Mouse (Mus musculus) heart, postnatal 0 days (tissue): Measurements from ENCODE around the gene 5430419D17Rik. TPM values are rescaled to one million over a fixed set of nuclear protein-coding genes. Genes with fewer than 3 reads are reported as not detected.

Experiments used
- ATAC-seq: fragments of 200-750 bp; cut with Nextera tagmentation; 2 replicates; pipeline ENCODE4 v1.8.0; 2017; ENCODE audit warnings: low read depth, moderate number of reproducible peaks, moderate library complexity; ENCODE audit not compliant: insufficient read depth
- DNase-seq: peaks from one replicate; pipeline ENCODE4 v3.0.0-alpha.2; 2016; ENCODE audit warnings: low spot score
- H3K27ac ChIP-seq: fragments of 300-500 bp; sonication (generic); 2 replicates; pipeline ENCODE4 v1.5.1; 2014; ENCODE audit warnings: low read depth, mild to moderate bottlenecking
- H3K27me3 ChIP-seq: fragments of 300-500 bp; sonication (generic); 2 replicates; pipeline ENCODE4 v1.6.1; 2014; ENCODE audit warnings: low read length, mixed read lengths; ENCODE audit not compliant: control insufficient read depth, insufficient read depth
- H3K36me3 ChIP-seq: fragments of 300-500 bp; sonication (generic); replicated peaks from 2 replicates; pipeline ENCODE4 v1.6.1; 2014; ENCODE audit warnings: low read length, mixed read lengths; ENCODE audit not compliant: control insufficient read depth, insufficient read depth
- H3K4me1 ChIP-seq: fragments of 300-500 bp; sonication (generic); 2 replicates; pipeline ENCODE4 v1.6.1; 2014; ENCODE audit warnings: antibody characterized with exemption; ENCODE audit not compliant: control insufficient read depth, insufficient read depth
- H3K4me2 ChIP-seq: fragments of 300-500 bp; sonication (generic); 2 replicates; pipeline ENCODE4 v1.6.1; 2014; ENCODE audit warnings: low read depth, mild to moderate bottlenecking, low read length, moderate library complexity
- H3K4me3 ChIP-seq: fragments of 300-500 bp; sonication (generic); 2 replicates; pipeline ENCODE4 v1.5.1; 2014; ENCODE audit warnings: low read depth, low read length
- H3K9ac ChIP-seq: fragments of 300-500 bp; sonication (generic); replicated peaks from 2 replicates; pipeline ENCODE4 v1.6.1; 2014; ENCODE audit warnings: low read depth, low read length, mixed read lengths
- H3K9me3 ChIP-seq: fragments of 300-500 bp; sonication (generic); replicated peaks from 2 replicates; pipeline ENCODE4 v1.6.1; 2016; ENCODE audit warnings: low read length; ENCODE audit not compliant: control insufficient read depth
- CTCF ChIP-seq: IDR thresholded peaks from 2 replicates; pipeline ENCODE4 v1.5.1; 2016; ENCODE audit warnings: antibody characterized with exemption, control low read depth, low read depth
- EP300 ChIP-seq: IDR thresholded peaks from 2 replicates; pipeline ENCODE4 v1.6.1; 2016; ENCODE audit warnings: antibody characterized with exemption, low read depth
- WGBS: fragments of 180-500 bp; shearing (Covaris S2); extraction: QIAGEN DNeasy Blood & Tissue Kit; methylation state at CpG from one replicate; pipeline ENCODE4 v1.1.7; 2014; 5-methylcytosine and 5-hydroxymethylcytosine counted together
- polyA plus RNA-seq: library from polyadenylated mRNA; unstranded; fragments of >200 nt; fragmentation: Nextera tagmentation; extraction: Ambion mirVana; gene quantifications from 2 replicates; pipeline ENCODE4 v1.2.1, GENCODE M21; 2015
- total RNA-seq: library from RNA; depleted of rRNA; stranded (reverse); fragments of >200 nt; gene quantifications from 2 replicates; pipeline ENCODE4 v1.2.3, GENCODE M21; 2014; ENCODE audit warnings: low replicate concordance; rRNA removed

Gene 5430419D17Rik
- 0.89 and 0.95 TPM in 2 replicates for total RNA-seq
- polyA plus RNA-seq, result 0.37 and 0.59 TPM in 2 replicates

- Histone ChIP-seq H3K4me2 (no peak within 1 kb of the TSS), H3K27me3 (no peaks in the 10 kb centered on the region), H3K4me3 (no peak within 1 kb of the TSS), H3K9ac (no peak within 1 kb of the TSS), H3K36me3 (no peaks in the 10 kb centered on the region), H3K9me3 (no peaks in the 10 kb centered on the region), H3K4me1 (no peaks in the 10 kb centered on the region), H3K27ac (no peak within 1 kb of the TSS)
- no peak for DNase-seq
- no peak for TF ChIP-seq CTCF
- no peak for TF ChIP-seq EP300
- WGBS, result 81% methylated on average over 9 of the region's 9 CpGs
- ATAC-seq, result no peak
Observed at GRCm38 (mm10) chr7:131174121-131174520, at the start of gene 5430419D17Rik. 5430419D17Rik (plus strand) TSS chr7:131174402.

DNA sequence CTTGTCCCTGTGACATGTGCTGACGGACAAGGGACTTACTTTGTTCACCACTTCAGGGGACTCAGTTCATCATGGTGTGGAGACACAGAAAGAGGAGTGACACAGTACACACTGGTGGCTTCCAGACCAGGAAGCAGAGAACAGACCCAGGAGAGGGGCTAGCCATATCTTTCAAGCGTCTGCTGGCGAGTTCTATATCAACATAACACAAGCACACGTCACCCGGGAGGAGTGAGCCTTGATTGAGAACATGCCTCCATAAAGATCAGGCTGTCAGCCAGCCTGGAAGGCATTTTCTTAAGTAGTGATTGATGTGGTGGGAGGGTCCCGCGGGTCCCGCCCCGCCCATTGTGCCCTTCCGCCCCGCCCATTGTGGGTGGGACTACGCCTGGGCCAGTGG, 44.2 kb upstream of the 5430419D17Rik start:
- Histone ChIP-seq H3K9me3 (no peaks in the 10 kb centered on the region), H3K27me3 (0 out of 2 replicates have a peak, but pooled peaks cover 2% of the 10 kb centered on the region), H3K9ac (no peak overlapping the region), H3K36me3 (no peaks in the 10 kb centered on the region), H3K4me2 (no peak overlapping the region), H3K4me1 (no peaks in the 10 kb centered on the region), H3K4me3 (no peak overlapping the region), H3K27ac (no peak overlapping the region)
- DNase-seq, result no peak
- TF ChIP-seq EP300 (no peak), CTCF (no peak)
- ATAC-seq, result peak; percentile 39; the same call in 1 of the 2 replicates
- WGBS, result 49% methylated on average over 12 of the region's 12 CpGs

DNA sequence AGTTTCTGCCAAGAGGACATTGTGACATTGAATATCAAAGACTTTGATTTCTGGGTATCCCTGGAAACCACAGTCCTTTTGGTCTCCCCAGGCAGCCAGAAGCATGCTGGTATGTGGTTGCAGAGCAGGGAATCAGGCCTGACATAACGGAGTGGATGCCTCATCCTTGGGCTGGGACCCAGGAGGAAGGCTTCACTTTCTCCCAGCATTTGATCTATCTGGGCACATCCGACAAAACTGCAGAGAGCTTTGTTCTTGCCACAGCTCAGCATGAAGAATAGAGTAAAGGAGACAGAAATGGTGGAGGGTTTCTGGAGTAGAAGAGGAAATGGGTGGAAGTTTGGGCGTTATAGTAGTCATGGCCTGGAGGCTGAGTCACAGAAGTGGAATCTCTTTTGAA, 41.0 kb upstream of the 5430419D17Rik start:
- no peak for DNase-seq
- 0 out of 2 replicates have a peak, but pooled peaks cover 2% of the 10 kb centered on the region for H3K27me3 ChIP-seq
- no peaks in the 10 kb centered on the region for H3K4me1 ChIP-seq
- ATAC-seq, result no peak
- no peak overlapping the region for H3K4me3 ChIP-seq
- WGBS, result 66% methylated on average over 3 of the region's 3 CpGs
- no peak overlapping the region for H3K9ac ChIP-seq
- TF ChIP-seq CTCF, result no peak
- no peak for TF ChIP-seq EP300
- no peaks in the 10 kb centered on the region for H3K36me3 ChIP-seq
- H3K9me3 ChIP-seq, result no peaks in the 10 kb centered on the region
- no peak overlapping the region for H3K4me2 ChIP-seq
- H3K27ac ChIP-seq, result no peak overlapping the region

DNA sequence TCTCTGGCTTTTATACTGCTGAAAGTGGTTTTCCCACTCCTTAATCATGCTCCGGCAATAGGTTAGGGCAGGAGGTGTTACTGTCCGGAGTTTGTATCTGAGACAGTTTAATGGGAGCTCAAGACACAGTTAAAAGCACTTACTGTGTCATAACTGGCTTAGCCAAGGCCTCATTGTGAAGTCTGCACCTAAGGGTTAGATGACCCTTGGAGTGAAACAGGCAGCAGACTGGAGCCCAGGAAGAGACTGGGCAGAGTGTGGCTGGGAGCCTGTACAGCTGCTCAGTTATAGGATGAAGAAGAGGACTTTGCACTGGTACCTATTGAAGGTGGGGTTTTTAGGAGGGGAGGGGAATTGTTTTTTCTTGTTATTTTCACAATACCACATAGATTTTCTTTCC, 28.0 kb upstream of the 5430419D17Rik start, which contains the start of gene 4933402N03Rik:
Gene 4933402N03Rik, minus strand, starts transcription at position 101 of the 400 bp plus-strand sequence.
- ATAC-seq (no peak), DNase-seq (no peak)
- Histone ChIP-seq H3K4me1 (no peaks in the 10 kb centered on the region), H3K4me3 (no peak within 1 kb of the TSS), H3K27ac (no peak within 1 kb of the TSS), H3K9ac (no peak within 1 kb of the TSS), H3K27me3 (no peaks in the 10 kb centered on the region), H3K36me3 (no peaks in the 10 kb centered on the region), H3K9me3 (no peaks in the 10 kb centered on the region), H3K4me2 (no peak within 1 kb of the TSS)
- WGBS, result 82% methylated on average over 2 of the region's 2 CpGs
- TF ChIP-seq EP300 (no peak), CTCF (no peak)

- no peak overlapping the region for H3K4me2 ChIP-seq
- H3K27ac ChIP-seq, result no peak overlapping the region
- no peaks in the 10 kb centered on the region for H3K4me1 ChIP-seq
- 80% methylated on average over 3 of the region's 3 CpGs for WGBS
- TF ChIP-seq EP300, result no peak
- TF ChIP-seq CTCF, result no peak
- DNase-seq (no peak), ATAC-seq (no peak)
- H3K4me3 ChIP-seq, result no peak overlapping the region
- H3K9me3 ChIP-seq, result no peaks in the 10 kb centered on the region
- H3K9ac ChIP-seq, result no peak overlapping the region
- H3K27me3 ChIP-seq, result no peaks in the 10 kb centered on the region
- no peaks in the 10 kb centered on the region for H3K36me3 ChIP-seq
Observed at GRCm38 (mm10) chr7:131150179-131150578, 24.0 kb upstream of the 5430419D17Rik start.

DNA sequence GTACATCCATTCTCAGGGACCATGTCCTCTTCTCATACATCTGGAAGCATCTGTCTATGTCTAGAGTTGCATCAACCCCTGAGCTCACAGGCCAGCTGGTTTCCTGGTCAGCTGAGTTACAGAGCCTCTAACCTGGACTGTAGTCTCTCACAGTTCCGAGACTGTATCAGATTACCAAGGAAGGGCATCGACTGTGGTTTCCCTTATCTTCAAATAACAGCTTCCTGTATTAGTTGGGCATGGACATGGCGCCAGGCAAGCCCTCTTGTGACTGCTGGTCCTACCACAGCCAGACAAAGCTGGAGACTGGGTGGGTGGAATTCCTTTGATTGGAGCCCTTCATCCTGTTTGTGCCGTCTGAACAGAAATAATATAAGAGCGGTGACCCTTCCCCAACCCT, 21.2 kb upstream of the 5430419D17Rik start:
- TF ChIP-seq CTCF, result no peak
- TF ChIP-seq EP300, result no peak
- Histone ChIP-seq H3K27me3 (no peaks in the 10 kb centered on the region), H3K4me1 (no peaks in the 10 kb centered on the region), H3K4me3 (no peak overlapping the region), H3K9me3 (no peaks in the 10 kb centered on the region), H3K27ac (no peak overlapping the region), H3K9ac (no peak overlapping the region), H3K36me3 (no peaks in the 10 kb centered on the region), H3K4me2 (no peak overlapping the region)
- WGBS, result 59% methylated on average over 5 of the region's 5 CpGs
- DNase-seq (no peak), ATAC-seq (no peak)
